ENCODE assay signal across 14 mouse cellular contexts in the genomic region with DNA sequence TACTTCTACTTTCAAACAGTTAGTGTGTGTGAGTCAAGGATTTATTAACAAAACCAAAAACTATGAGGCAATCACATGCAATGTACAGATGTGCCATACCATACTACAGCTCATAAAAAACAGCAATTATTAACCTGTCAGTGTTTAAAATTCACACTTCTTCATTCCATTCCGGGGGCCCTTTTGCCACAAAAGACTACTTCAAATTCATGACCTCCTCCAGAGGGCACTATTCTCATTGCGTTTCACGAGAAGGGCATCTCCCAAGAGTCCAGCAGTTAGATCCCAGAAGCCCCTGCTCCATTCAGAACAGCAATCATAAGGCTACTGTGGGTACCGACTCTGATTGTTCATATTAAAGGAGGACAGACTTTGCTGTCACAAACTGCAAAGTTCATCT.
DNase-seq lines count a peak whose midpoint lies in the region; ATAC-seq lines count a peak whose summit lies in the region.
"Had no signal": no experiment of that assay in that cellular context is flagged by ENCODE, and none has a peak within 500 bp of the region (broad histone marks: within the 10 kb centered on the region; RNA-seq: fewer than 3 reads in every experiment).

No protein-coding gene starts in this region.

- DNase-seq in cerebellum, postnatal 10 days, result peak; percentile 44 to 61
- no peak for DNase-seq in cerebellum, adult 11-12 months
- DNase-seq in kidney, postnatal 10 days, result peak; percentile 27
- DNase-seq in kidney, postnatal 4 days, result no peak
- DNase-seq in brain, adult 2 months (ENCODE audit: low read depth, low spot score), result peak; percentile 21
- DNase-seq in midbrain, embryonic 14.5 days, result no peak
- DNase-seq: B cell, adult 2 months; cerebellum, adult 2 months had no signal

- H3K27me3 ChIP-seq in midbrain, embryonic 15.5 days (replicated peaks), result no peaks in the 10 kb centered on the region
- no peaks in the 10 kb centered on the region for H3K27me3 ChIP-seq in midbrain, embryonic 14.5 days (ENCODE audit: control insufficient read depth, insufficient read depth, low read length)

- no peaks in the 10 kb centered on the region for H3K9me3 ChIP-seq in midbrain, embryonic 15.5 days
- no peaks in the 10 kb centered on the region for H3K9me3 ChIP-seq in midbrain, embryonic 14.5 days (ENCODE audit: control insufficient read depth, low read length)
- H3K9me3 ChIP-seq: heart, embryonic 10.5 days; limb, embryonic 13.5 days; midbrain, embryonic 12.5 days had no signal

- peaks cover 13% of the 10 kb centered on the region for H3K4me1 ChIP-seq in midbrain, embryonic 15.5 days
- peaks cover 11% of the 10 kb centered on the region for H3K4me1 ChIP-seq in midbrain, embryonic 14.5 days (ENCODE audit: control insufficient read depth, insufficient read depth, low read length)

- no peak overlapping the region for H3K4me2 ChIP-seq in midbrain, embryonic 15.5 days
- H3K4me2 ChIP-seq in midbrain, embryonic 14.5 days (ENCODE audit: low read length), result no peak overlapping the region
- H3K4me2 ChIP-seq: limb, embryonic 13.5 days; midbrain, embryonic 12.5 days had no signal

- H3K36me3 ChIP-seq in midbrain, embryonic 15.5 days (replicated peaks), result no peaks in the 10 kb centered on the region
- H3K36me3 ChIP-seq in midbrain, embryonic 14.5 days (ENCODE audit: control insufficient read depth, insufficient read depth, low read length), result no peaks in the 10 kb centered on the region
- H3K36me3 ChIP-seq: heart, embryonic 10.5 days; limb, embryonic 13.5 days; midbrain, embryonic 12.5 days had no signal

- ATAC-seq in megakaryocyte progenitor cell, adult 5-6 weeks (replicated peaks; ENCODE audit: poor library complexity), result peak; percentile 37; the same call in 1 of the 2 replicates
- ATAC-seq in midbrain, embryonic 15.5 days (replicated peaks), result no peak
- ATAC-seq in midbrain, embryonic 14.5 days (ENCODE audit: low FRiP score, low TSS enrichment), result no peak
- ATAC-seq: forebrain, embryonic 14.5 days had no signal

- H3K4me3 ChIP-seq in midbrain, embryonic 15.5 days, result no peak overlapping the region
- H3K4me3 ChIP-seq in midbrain, embryonic 14.5 days (replicated peaks; ENCODE audit: low read depth, low read length), result no peak overlapping the region
- H3K4me3 ChIP-seq: heart, embryonic 10.5 days; limb, embryonic 13.5 days; midbrain, embryonic 12.5 days had no signal

- WGBS in midbrain, embryonic 15.5 days, result 37% methylated on average over 4 of the region's 4 CpGs
- WGBS in midbrain, embryonic 14.5 days, result 36% methylated on average over 4 of the region's 4 CpGs

- H3K9ac ChIP-seq in midbrain, embryonic 15.5 days, result no peak overlapping the region
- H3K9ac ChIP-seq in midbrain, embryonic 14.5 days (replicated peaks; ENCODE audit: low read length), result no peak overlapping the region
- H3K9ac ChIP-seq: limb, embryonic 13.5 days; midbrain, embryonic 12.5 days had no signal

- no peak overlapping the region for H3K27ac ChIP-seq in midbrain, embryonic 15.5 days
- no peak overlapping the region for H3K27ac ChIP-seq in midbrain, embryonic 14.5 days (replicated peaks; ENCODE audit: low read depth, low read length)
- H3K27ac ChIP-seq: heart, embryonic 10.5 days; limb, embryonic 13.5 days; midbrain, embryonic 12.5 days had no signal

Comparison
In these comparisons a context has a peak if more than half of its experiments do, and no peak if none do; other contexts are left out.
1. DNase-seq: peak in cerebellum, postnatal 10 days (2 of 2), kidney, postnatal 10 days (single experiment) and brain, adult 2 months (single experiment); none in cerebellum, adult 11-12 months (single experiment), kidney, postnatal 4 days (0 of 2) and midbrain, embryonic 14.5 days (single experiment).